Mouse (Mus musculus): ENCODE measurements around the gene Triobp. TPM values are rescaled to one million over a fixed set of nuclear protein-coding genes. Genes with fewer than 3 reads are reported as not detected.

Gene Triobp
- 37.4 and 41.1 TPM in 2 replicates for polyA plus RNA-seq (2014; fragmentation: Nextera tagmentation; extraction: Ambion mirVana)

GRCm38 (mm10) chr15:78947657-78948056 is at the start of gene Triobp:
TSS of gene Triobp (plus strand) at chr15:78947724.
- Histone ChIP-seq H3K9ac (peak within 1 kb of the TSS; percentile 82), H3K4me3 (replicated peaks; ENCODE audit: low read length) (peak within 1 kb of the TSS; percentile 69), H3K9me3 (ENCODE audit: control insufficient read depth, low read length) (no peaks in the 10 kb centered on the region), H3K36me3 (replicated peaks; ENCODE audit: control insufficient read depth, insufficient read depth) (peaks cover 18% of the 10 kb centered on the region), H3K27ac (peak within 1 kb of the TSS; percentile 69), H3K27me3 (ENCODE audit: control insufficient read depth, insufficient read depth, low read length) (no peaks in the 10 kb centered on the region), H3K4me2 (replicated peaks) (peak within 1 kb of the TSS; percentile 66), H3K4me1 (replicated peaks; ENCODE audit: control insufficient read depth, insufficient read depth, low read length) (peaks cover 22% of the 10 kb centered on the region; the same call in 1 of the 2 replicates)
- ATAC-seq (ENCODE audit: low FRiP score) (peak; percentile 96), DNase-seq (ENCODE audit: low spot score) (peak; percentile 90)
- under 1% methylated on average over 24 of the region's 24 CpGs for WGBS

- DNase-seq (ENCODE audit: low spot score) (no peak), ATAC-seq (ENCODE audit: low FRiP score) (no peak)
- 59% methylated on average over 6 of the region's 6 CpGs for WGBS
- Histone ChIP-seq H3K4me3 (replicated peaks; ENCODE audit: low read length) (no peak overlapping the region), H3K27ac (no peak overlapping the region), H3K27me3 (ENCODE audit: control insufficient read depth, insufficient read depth, low read length) (peaks cover 17% of the 10 kb centered on the region), H3K9ac (no peak overlapping the region), H3K36me3 (replicated peaks; ENCODE audit: control insufficient read depth, insufficient read depth) (peaks cover 13% of the 10 kb centered on the region), H3K9me3 (ENCODE audit: control insufficient read depth, low read length) (no peaks in the 10 kb centered on the region), H3K4me2 (replicated peaks) (no peak overlapping the region), H3K4me1 (replicated peaks; ENCODE audit: control insufficient read depth, insufficient read depth, low read length) (peaks cover 7% of the 10 kb centered on the region)
Measured at GRCm38 (mm10) chr15:78898507-78899001, 49.0 kb upstream of the Triobp start.

GRCm38 (mm10) chr15:78899409-78899739 is 48.1 kb upstream of the Triobp start, which contains the start of gene Gm49510:
TSS of gene Gm49510 (plus strand) at chr15:78899667.
- peak within 1 kb of the TSS; percentile 55 for H3K9ac ChIP-seq
- H3K4me3 ChIP-seq (replicated peaks; ENCODE audit: low read length) = peak within 1 kb of the TSS; percentile 40
- peaks cover 7% of the 10 kb centered on the region for H3K4me1 ChIP-seq (replicated peaks; ENCODE audit: control insufficient read depth, insufficient read depth, low read length)
- ATAC-seq (ENCODE audit: low FRiP score) (no peak), DNase-seq (ENCODE audit: low spot score) (no peak)
- H3K27me3 ChIP-seq (ENCODE audit: control insufficient read depth, insufficient read depth, low read length) = peaks cover 17% of the 10 kb centered on the region
- no peak within 1 kb of the TSS for H3K27ac ChIP-seq
- no peaks in the 10 kb centered on the region for H3K9me3 ChIP-seq (ENCODE audit: control insufficient read depth, low read length)
- WGBS = 4% methylated on average over 17 of the region's 20 CpGs
- peak within 1 kb of the TSS; percentile 79 for H3K4me2 ChIP-seq (replicated peaks)
- H3K36me3 ChIP-seq (replicated peaks; ENCODE audit: control insufficient read depth, insufficient read depth) = peaks cover 9% of the 10 kb centered on the region

- H3K4me3 ChIP-seq (replicated peaks; ENCODE audit: low read length) = peak within 1 kb of the TSS; percentile 40
- H3K4me2 ChIP-seq (replicated peaks) = peak within 1 kb of the TSS; percentile 79
- H3K9ac ChIP-seq = peak within 1 kb of the TSS; percentile 55
- ATAC-seq (ENCODE audit: low FRiP score) (0 out of 2 replicates have a peak, but pooled peaks have one; percentile 11), DNase-seq (ENCODE audit: low spot score) (peak; percentile 52)
- 2% methylated on average over 33 of the region's 47 CpGs for WGBS
- H3K27me3 ChIP-seq (ENCODE audit: control insufficient read depth, insufficient read depth, low read length) = peaks cover 17% of the 10 kb centered on the region
- peaks cover 4% of the 10 kb centered on the region; the same call in 1 of the 2 replicates for H3K36me3 ChIP-seq (replicated peaks; ENCODE audit: control insufficient read depth, insufficient read depth)
- H3K9me3 ChIP-seq (ENCODE audit: control insufficient read depth, low read length) = no peaks in the 10 kb centered on the region
- H3K27ac ChIP-seq = no peak within 1 kb of the TSS
- peaks cover 7% of the 10 kb centered on the region for H3K4me1 ChIP-seq (replicated peaks; ENCODE audit: control insufficient read depth, insufficient read depth, low read length)
Measured at GRCm38 (mm10) chr15:78899740-78900584, 47.6 kb upstream of the Triobp start, which contains the start of gene Sh3bp1. TSS of gene Sh3bp1 (plus strand) at chr15:78899768.

GRCm38 (mm10) chr15:78900585-78901421 is 46.7 kb upstream of the Triobp start:
- ATAC-seq (ENCODE audit: low FRiP score) (no peak), DNase-seq (ENCODE audit: low spot score) (no peak)
- H3K27me3 ChIP-seq (ENCODE audit: control insufficient read depth, insufficient read depth, low read length) = peaks cover 17% of the 10 kb centered on the region
- no peak overlapping the region for H3K27ac ChIP-seq
- H3K9me3 ChIP-seq (ENCODE audit: control insufficient read depth, low read length) = no peaks in the 10 kb centered on the region
- H3K4me3 ChIP-seq (replicated peaks; ENCODE audit: low read length) = peak overlapping the region; percentile 40
- peaks cover 7% of the 10 kb centered on the region for H3K4me1 ChIP-seq (replicated peaks; ENCODE audit: control insufficient read depth, insufficient read depth, low read length)
- peak overlapping the region; percentile 79 for H3K4me2 ChIP-seq (replicated peaks)
- no peak overlapping the region for H3K9ac ChIP-seq
- WGBS = 28% methylated on average over 18 of the region's 18 CpGs
- no peaks in the 10 kb centered on the region for H3K36me3 ChIP-seq (replicated peaks; ENCODE audit: control insufficient read depth, insufficient read depth)

- H3K9ac ChIP-seq = no peak overlapping the region
- ATAC-seq (ENCODE audit: low FRiP score) = no peak
Measured at GRCm38 (mm10) chr15:78901422-78901789, 46.1 kb upstream of the Triobp start.

GRCm38 (mm10) chr15:78903243-78903642 is 44.3 kb upstream of the Triobp start:
- H3K9ac ChIP-seq = no peak overlapping the region
- DNase-seq (ENCODE audit: low spot score) (peak; percentile 88), ATAC-seq (ENCODE audit: low FRiP score) (no peak)
- H3K27me3 ChIP-seq (ENCODE audit: control insufficient read depth, insufficient read depth, low read length) = peaks cover 17% of the 10 kb centered on the region
- peaks cover 7% of the 10 kb centered on the region for H3K4me1 ChIP-seq (replicated peaks; ENCODE audit: control insufficient read depth, insufficient read depth, low read length)
- WGBS = 4% methylated on average over 2 of the region's 2 CpGs
- H3K4me3 ChIP-seq (replicated peaks; ENCODE audit: low read length) = no peak overlapping the region
- no peaks in the 10 kb centered on the region for H3K36me3 ChIP-seq (replicated peaks; ENCODE audit: control insufficient read depth, insufficient read depth)
- no peak overlapping the region for H3K4me2 ChIP-seq (replicated peaks)
- no peak overlapping the region for H3K27ac ChIP-seq
- H3K9me3 ChIP-seq (ENCODE audit: control insufficient read depth, low read length) = no peaks in the 10 kb centered on the region

More at GRCm38 (mm10) chr15:78901422-78901789, 46.1 kb upstream of the Triobp start:
- no peaks in the 10 kb centered on the region for H3K9me3 ChIP-seq (ENCODE audit: control insufficient read depth, low read length)
- DNase-seq (ENCODE audit: low spot score) = no peak
- H3K27ac ChIP-seq = no peak overlapping the region
- H3K4me2 ChIP-seq (replicated peaks) = no peak overlapping the region
- WGBS = 43% methylated on average over 8 of the region's 8 CpGs
- no peak overlapping the region for H3K4me3 ChIP-seq (replicated peaks; ENCODE audit: low read length)
- H3K36me3 ChIP-seq (replicated peaks; ENCODE audit: control insufficient read depth, insufficient read depth) = no peaks in the 10 kb centered on the region
- peaks cover 17% of the 10 kb centered on the region for H3K27me3 ChIP-seq (ENCODE audit: control insufficient read depth, insufficient read depth, low read length)
- H3K4me1 ChIP-seq (replicated peaks; ENCODE audit: control insufficient read depth, insufficient read depth, low read length) = peaks cover 7% of the 10 kb centered on the region

GRCm38 (mm10) chr15:78908399-78908798 is 39.1 kb upstream of the Triobp start:
- Histone ChIP-seq H3K27ac (no peak overlapping the region), H3K4me3 (replicated peaks; ENCODE audit: low read length) (no peak overlapping the region), H3K4me2 (replicated peaks) (no peak overlapping the region), H3K9me3 (ENCODE audit: control insufficient read depth, low read length) (no peaks in the 10 kb centered on the region), H3K36me3 (replicated peaks; ENCODE audit: control insufficient read depth, insufficient read depth) (no peaks in the 10 kb centered on the region), H3K27me3 (ENCODE audit: control insufficient read depth, insufficient read depth, low read length) (no peaks in the 10 kb centered on the region), H3K4me1 (replicated peaks; ENCODE audit: control insufficient read depth, insufficient read depth, low read length) (peaks cover 5% of the 10 kb centered on the region; the same call in 1 of the 2 replicates), H3K9ac (no peak overlapping the region)
- ATAC-seq (ENCODE audit: low FRiP score) (no peak), DNase-seq (ENCODE audit: low spot score) (no peak)
- 87% methylated on average over 7 of the region's 7 CpGs for WGBS

GRCm38 (mm10) chr15:78908982-78909381 is 38.5 kb upstream of the Triobp start:
- 90% methylated on average over 8 of the region's 8 CpGs for WGBS
- no peaks in the 10 kb centered on the region for H3K36me3 ChIP-seq (replicated peaks; ENCODE audit: control insufficient read depth, insufficient read depth)
- no peak overlapping the region for H3K27ac ChIP-seq
- H3K4me2 ChIP-seq (replicated peaks) = no peak overlapping the region
- H3K9me3 ChIP-seq (ENCODE audit: control insufficient read depth, low read length) = no peaks in the 10 kb centered on the region
- ATAC-seq (ENCODE audit: low FRiP score) (no peak), DNase-seq (ENCODE audit: low spot score) (no peak)
- no peak overlapping the region for H3K4me3 ChIP-seq (replicated peaks; ENCODE audit: low read length)
- H3K27me3 ChIP-seq (ENCODE audit: control insufficient read depth, insufficient read depth, low read length) = no peaks in the 10 kb centered on the region
- peaks cover 5% of the 10 kb centered on the region; the same call in 1 of the 2 replicates for H3K4me1 ChIP-seq (replicated peaks; ENCODE audit: control insufficient read depth, insufficient read depth, low read length)
- no peak overlapping the region for H3K9ac ChIP-seq

Measured in hindbrain, embryonic 14.5 days (tissue).